Mouse (Mus musculus) brain, adult 2 months (tissue): ENCODE results near the gene Aoc2.
A peak's percentile ranks its signal among the peaks of the same experiment; 100 is the strongest.
"Not testable (repeated sequence)": the region's sequence is repeated elsewhere in the genome, so short reads cannot be mapped to it uniquely, and the experiment has no call there.

Experiments
- DNase-seq: peaks from one replicate; pipeline ENCODE4 v3.0.0; 2011; ENCODE audit warnings: low read depth, low spot score

The Aoc2 gene

DNA sequence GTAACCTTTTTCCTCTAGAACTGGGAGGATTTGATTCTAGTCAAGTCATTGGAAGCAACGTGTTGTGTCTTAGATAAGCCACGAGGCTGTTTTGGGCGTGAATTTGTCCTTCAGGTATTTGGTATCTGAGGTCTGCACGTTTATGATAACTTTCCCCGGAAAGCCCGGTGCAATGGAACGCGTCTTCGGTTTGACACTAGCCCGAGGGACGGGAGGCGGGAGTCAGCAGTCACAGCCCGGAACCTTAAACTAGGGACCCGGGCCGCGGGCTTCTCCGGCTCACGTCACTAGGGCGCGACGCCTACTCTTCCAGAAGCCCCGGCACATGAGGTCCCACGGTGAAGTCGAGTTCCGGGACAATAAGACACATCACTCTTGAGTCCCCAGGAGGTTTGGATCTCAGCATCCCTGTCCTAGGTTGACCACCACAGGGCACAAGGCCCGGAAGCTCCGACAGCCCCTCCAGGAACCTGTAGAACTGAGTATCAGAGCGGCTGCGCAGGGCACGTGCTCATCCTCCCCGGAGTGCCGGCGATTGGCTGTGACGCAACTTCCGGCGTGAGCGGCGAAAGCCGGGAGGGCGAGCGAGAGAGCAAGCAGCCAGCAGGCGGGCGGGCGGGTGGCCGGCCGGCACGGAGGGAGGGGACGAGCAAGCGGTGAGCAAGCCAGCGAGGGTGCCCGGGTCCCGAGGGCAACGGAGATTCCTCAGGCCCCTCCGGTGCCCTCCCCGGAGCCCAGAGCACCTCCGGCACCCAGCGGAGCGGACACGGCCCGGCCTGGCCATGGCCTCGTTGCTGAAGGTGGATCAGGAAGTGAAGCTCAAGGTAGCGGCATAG, 9.0 kb upstream of the Aoc2 start, which contains the start of gene Psme3:
Psme3 (plus strand) TSS at position 549 of the 836 bp plus-strand sequence.
- peak; percentile 97 for DNase-seq

DNA sequence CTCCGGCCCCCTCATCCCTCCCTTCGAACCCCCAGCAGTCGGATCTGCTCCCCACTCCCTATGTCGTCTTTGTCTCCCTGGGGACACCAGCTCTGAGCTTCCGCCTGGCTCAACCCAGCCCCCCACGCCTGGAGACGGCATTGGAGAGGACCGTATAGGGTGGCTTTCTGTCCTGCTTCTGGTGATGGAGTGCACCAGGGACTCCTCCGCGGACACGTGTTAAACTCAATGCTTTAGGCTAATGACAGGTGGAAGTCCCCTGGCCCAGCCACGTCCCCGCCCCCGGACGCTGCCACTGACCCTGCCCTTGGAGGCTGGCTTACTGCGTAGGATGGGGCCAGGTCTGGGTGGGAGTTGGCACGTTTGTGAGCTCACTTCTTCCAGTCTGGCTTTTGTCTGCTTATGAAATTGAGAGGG, 8.4 kb upstream of the Aoc2 start:
- DNase-seq, result no peak

DNA sequence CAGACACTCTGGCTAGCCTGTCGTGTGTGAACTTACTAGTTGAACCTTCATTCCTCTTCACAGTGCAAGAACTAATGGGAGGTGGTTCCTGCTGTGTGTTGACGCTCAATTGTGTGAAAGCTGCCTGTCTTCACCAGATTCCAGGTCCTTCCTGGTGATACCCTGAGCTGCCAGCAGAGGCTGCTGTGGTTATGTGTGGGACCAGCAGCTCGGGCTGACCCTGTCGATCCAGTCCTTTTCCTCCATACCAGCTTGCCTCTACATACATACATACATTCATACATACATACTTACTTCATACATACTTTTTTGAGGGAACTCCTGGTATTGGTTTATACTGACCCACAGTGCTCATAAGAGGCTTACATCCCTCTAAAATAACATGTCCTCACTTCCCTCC, 1.3 kb upstream of the Aoc2 start:
- DNase-seq, result peak; percentile 82

DNA sequence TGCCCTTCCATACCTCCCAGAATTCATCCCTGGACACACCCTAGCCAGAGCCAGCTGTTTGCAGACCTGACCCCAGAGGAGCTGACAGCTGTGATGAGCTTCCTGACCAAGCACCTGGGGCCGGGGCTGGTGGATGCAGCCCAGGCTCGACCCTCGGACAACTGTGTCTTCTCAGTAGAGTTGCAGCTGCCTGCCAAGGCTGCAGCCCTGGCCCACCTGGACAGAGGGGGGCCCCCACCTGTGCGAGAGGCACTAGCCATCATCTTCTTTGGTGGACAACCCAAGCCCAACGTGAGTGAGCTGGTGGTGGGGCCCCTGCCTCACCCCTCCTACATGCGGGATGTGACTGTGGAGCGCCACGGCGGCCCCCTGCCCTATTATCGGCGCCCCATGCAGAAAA, 338 bp downstream of the Aoc2 start:
- DNase-seq, result not testable (repeated sequence)

DNA sequence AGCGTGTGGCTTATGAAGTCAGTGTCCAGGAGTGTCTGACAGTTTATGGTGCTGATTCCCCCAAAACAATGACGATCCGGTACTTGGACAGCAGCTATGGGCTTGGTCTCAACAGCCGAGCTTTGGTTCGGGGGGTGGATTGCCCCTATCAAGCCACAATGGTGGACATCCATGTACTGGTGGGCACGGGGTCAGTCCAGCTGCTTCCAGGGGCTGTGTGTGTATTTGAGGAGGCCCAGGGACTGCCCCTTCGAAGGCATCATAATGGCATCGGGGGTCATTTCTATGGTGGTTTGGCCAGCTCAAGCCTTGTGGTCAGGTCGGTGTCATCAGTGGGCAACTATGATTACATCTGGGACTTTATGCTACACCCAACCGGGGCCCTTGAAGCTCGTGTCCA, 1.3 kb downstream of the Aoc2 start:
- DNase-seq, result no peak

DNA sequence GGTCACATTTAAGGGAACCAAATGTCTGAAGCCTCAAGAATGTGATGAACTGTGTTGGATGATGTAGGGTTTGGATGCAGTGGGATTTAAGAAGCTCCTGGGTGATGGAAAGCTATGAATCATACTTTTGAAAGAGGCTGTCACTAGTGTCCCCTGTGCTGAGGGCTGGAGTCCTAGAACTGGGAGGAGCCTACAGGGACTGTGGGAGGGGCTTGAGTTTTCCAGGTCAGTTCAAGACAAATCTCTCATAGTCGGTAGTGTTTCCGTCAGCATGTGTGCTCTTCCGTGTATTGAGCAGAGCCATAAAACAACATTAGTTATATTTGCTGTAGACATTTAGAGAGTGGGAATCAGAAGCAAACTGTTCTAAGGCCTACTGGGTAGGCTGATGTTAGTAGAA, 2.4 kb downstream of the Aoc2 start:
- DNase-seq, result no peak

DNA sequence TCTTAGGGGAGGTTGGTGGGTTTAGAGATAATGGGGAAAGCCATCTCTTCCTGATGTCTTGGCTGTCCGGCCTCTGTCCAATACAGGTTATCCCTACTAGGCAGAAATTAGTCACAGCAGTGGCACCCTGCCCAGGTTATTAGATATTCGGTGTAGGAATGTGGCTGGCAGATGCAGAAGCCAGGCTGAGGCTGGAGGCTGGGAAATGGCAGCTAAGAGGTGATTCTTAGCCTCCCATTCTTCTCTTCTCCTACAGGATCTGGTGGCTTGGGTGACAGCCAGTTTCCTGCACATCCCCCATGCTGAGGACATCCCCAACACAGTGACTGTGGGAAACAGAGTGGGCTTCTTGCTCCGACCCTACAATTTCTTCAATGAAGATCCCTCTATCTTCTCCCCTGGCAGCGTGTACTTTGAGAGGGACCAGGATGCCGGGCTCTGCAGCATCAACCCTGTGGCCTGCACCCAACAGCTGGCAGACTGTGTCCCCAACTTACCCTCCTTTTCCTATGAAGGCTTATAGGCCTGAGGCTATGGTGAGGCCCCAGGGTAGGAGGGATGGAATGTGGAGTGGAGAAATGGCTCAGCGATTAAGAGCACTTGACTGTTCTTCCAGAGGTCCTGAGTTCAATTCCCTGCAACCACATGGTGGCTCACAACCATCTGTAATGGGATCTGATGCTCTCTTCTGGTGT, 4.2 kb downstream of the Aoc2 start:
- DNase-seq, result peak; percentile 14

DNA sequence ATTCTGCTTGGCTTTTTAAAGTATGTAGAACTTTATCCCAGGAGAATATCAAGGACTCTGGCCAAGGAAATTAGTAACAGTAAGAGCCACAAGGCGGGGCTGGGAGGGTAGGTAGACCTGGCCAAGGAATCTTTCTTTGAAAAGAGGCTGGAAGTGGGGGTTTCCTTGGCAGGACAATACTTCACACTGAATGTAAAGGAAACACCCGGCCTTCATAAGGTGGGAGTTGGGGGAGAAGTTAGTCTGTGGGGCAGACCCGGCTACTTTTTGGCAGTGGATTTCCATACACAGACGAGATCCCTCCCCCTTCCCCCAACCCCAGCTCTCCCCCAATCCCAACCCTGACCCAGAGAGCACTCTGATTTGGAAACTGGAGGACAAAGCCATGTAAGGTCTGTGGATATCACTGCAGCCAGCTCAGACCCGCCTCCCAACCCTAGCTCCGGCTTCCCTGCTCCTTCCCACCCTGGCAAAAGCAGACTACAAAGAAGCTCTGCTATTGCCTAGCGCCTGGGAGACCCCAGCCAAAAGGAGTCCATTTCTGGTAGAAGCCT, 5.6 kb downstream of the Aoc2 start, which contains the start of gene Aoc3:
Aoc3 (plus strand) TSS at position 235 of the 554 bp plus-strand sequence.
- no peak for DNase-seq

DNA sequence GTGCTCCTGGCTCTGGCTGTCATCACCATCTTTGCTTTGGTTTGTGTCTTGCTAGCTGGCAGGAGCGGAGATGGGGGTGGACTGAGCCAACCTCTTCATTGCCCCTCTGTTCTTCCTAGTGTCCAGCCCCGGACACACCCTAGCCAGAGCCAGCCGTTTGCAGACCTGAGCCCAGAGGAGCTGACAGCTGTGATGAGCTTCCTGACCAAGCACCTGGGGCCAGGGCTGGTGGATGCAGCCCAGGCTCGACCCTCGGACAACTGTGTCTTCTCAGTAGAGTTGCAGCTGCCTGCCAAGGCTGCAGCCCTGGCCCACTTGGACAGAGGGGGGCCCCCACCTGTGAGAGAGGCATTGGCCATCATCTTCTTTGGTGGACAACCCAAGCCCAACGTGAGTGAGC, 6.1 kb downstream of the Aoc2 start:
- not testable (repeated sequence) for DNase-seq

DNA sequence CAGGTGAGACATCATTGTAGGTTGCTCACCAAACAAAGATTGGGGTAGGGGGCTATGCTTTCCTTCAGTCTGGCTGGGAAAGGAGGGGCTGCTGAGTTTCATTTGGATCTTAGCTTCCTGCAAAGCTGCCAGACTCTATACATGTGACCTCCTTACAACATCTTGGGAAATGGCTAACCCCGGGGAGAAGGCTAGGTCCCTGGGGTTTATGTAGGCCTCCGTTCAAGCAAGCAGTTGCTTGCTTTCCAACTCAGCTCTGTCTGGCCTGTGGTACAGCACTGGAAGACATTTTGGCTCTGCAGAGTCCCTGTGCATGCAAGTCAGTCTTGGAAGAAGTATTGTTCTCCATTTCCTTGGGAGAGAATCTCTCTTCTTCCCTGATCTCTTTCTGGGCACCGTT, 7.7 kb downstream of the Aoc2 start:
- DNase-seq, result no peak

DNA sequence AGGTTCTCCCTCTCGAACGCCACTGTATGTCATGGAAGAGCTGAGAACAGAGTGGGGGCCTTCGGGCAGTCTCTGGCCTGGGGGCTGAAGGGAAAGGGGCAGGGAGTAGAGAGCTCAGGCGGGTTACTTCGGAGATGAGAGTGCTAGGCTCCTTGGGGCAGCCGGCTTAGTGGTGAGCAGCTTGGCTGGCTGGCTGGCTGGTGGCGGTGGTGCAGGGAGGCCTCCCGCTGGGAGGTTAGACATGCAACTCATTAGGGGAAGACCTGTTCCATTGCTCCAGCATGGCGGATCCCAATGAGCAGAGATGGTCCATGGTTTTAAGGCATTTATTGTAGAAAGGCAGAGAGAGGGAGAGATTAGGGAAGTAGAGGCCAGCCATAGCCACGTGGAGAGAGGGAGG, 9.2 kb downstream of the Aoc2 start:
- DNase-seq, result no peak

DNA sequence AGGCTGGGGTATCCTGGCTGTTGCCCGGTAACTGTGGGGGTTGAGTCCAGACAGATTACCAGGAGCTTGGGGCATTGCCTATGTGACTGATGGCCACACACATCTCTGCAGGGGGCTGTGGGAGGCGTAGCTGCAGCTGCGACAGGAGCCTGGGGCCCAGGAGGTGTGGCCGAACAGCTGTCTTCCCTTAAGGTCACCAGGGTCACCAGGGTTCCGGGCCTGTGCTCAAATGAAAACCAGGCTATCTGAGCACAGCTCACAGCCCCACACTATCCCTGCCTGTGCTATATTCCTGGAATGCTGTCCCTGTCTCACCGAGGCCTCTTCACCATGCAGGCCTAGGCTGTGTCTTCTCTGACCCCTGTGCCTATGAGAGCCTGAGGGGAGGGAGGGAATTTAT, 9.7 kb downstream of the Aoc2 start:
- DNase-seq, result no peak

DNA sequence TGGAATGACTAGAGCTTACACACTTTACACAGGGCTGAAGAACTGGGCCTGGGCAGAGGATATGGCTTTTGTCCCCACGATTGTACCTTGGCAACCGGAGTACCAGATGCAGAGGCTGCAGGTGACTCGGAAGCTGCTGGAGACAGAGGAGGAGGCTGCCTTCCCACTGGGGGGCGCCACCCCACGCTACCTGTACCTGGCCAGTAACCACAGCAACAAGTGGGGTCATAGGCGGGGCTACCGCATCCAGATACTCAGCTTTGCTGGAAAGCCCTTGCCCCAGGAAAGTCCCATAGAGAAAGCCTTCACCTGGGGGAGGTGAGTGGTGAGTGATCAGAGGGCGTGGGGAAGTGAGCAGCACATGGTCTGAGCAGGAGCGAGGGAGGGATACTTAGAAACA, 10.8 kb downstream of the Aoc2 start:
- DNase-seq, result no peak

DNA sequence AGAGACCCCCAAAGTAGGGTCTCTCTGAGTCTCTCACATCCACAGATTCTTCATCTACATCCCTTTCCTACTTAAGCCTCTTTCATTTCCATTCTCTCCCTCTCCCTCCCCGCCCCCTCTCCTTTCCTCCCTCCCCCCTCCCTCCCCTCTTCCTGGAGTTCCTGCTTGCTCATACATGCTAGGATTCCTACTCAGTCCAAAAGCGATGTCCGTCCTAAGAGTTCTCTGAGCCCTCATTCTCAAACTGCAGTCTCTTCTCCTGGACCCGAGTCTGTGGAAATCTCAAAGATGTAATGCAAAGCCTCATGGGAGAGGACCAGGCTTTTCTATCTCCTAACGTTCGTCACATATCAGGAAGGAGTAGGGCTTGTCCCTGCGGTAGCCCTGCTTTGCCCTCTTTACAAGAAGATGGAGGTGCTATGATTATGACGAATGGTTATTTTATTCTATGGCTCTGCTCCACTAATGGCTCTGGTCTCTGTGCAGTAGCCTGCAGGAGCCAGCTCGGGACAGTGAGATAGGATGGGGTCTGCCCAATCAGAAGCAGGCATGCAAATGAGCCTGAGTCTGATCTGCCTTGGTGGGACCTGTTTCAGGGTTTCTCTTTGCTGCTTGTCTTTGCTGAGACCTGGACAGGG, 13.4 kb downstream of the Aoc2 start:
- peak; percentile 70 for DNase-seq

DNA sequence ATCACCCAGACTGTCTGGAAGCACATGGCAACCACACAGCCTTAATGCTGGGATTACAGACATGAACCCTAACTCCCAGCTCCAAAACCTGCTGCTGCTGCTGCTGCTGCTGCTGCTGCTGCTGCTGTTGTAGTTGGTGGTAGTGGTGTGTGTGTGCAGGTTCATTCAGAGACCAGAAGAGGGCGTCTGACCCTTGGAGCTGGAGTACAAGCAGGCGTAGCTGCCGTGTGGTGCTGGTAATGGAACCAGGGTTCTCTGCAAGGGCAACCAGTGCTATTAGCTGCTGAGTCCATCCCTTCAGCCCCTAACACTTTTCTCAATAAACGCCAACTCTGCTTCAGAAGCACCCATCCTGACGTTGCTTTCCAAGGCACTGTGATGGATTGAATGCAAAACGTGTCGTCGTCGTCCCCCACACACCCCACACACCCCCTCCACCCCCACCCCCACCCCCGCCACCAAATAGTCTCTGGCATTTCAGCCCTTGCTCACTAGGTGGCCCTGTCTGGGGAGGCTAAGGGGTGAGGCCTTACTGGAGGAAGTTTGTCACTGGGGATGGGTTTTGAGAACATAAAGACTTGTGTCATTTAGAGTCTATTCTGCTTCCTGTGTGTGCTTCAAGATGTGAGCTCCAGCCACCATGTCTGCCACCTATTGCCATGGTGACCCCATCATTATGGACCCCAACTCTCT, 22.4 kb downstream of the Aoc2 start:
- DNase-seq, result no peak

DNA sequence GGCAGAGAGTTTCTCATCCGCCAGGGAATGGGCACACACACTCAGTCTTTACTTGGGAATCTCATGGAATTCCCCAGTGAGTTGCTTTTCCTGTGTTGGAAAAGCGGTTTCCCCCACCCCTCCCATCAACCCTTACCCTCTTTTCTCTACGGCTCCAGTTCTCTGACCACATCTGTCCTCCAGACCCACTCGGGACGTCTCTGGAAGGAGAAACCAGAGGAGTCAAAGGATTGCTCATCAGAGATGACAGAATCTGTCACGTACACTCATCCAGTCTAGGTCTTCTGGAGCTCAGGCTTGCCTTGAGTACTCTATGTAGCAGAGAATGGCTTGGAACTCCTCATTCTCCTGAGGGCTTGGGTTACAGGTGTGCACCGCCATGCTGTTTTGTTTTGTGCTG, 23.9 kb downstream of the Aoc2 start:
- no peak for DNase-seq

DNA sequence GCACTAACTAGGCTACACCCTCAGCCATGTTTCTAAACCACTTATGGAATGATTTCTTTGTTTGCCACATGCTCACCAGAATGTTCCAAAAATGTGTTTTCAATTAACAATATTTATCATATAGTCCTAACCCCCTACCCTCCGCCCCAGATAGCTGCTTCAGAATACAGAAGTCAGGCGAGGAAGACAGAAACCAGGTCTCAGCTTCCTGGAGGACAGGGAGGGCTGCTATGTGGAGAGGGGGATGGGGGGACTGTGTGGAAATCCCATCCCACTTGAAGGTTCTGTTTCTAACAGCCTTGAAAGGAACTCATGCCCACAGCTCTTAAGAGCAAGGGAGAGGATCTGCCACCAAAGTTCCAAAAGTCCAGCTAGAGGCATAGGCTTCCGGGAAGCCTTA, 24.4 kb downstream of the Aoc2 start:
- no peak for DNase-seq

DNA sequence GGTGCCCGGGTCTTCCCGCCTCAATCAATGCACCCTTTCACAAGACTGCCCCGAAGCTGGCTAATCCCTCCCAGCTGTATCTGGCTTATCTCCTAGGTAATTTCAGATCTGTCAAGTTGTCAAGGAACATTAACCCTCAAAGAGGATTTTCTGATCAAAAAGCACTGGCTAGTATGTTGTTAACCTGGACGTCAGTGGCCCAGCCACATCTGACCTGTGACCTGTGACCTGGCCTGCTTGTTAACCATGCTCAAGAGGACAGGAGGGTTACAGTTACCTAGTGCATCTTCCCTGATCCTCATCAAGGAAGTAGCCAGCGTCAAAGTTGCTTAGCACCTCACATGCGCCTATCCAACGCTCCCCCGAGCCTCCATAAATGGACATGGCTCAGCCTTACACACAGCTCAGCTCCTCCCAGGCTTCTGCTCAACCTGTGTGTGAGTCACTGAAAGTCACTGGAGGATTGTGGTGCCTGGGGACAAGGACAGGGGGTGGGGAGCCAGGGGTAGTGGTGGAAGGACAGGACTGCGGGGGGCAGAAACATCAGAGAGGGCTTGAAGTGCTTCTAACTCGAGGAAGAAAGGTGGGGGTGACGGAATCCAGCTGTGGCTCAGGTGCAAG, 26.3 kb downstream of the Aoc2 start:
- DNase-seq, result no peak

DNA sequence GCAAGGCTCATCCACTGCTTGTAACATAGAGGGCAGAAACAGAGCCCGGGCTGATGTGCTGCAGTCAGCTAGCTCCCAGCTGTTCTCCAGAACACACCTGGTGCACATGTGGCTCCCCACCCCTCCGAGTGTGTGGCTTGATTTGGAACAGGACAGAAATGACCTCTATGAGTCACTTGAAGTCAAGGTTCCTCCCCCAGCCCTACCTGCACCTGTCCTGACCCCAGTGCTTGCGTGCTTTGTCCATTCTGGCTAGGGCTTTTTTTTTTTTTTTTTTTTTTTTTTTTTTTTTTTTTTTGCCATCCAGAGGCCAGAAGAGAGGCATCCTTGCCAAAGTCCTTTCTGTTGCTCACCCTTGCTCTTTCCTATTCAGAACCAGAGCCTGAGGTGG, 26.9 kb downstream of the Aoc2 start:
- DNase-seq, result no peak

DNA sequence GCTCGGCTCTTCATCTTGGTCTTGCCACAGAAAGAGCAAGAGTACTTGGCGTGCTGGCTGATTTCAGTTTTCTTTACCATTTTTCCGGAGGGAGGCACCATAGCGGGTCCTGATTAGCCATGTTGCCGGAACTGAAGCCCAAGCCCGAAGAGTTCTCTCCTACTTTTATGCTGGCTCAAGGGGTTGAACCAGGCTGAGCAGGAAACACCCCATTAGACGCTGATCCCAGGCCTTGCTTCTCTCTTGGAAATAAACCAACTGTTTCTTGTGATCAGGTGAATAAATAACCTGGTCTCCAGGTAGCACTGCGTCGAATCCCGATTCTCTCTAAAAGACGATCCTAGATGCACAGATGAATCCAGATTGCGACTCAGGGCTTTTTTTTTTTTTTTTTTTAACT, 28.6 kb downstream of the Aoc2 start:
- no peak for DNase-seq

DNA sequence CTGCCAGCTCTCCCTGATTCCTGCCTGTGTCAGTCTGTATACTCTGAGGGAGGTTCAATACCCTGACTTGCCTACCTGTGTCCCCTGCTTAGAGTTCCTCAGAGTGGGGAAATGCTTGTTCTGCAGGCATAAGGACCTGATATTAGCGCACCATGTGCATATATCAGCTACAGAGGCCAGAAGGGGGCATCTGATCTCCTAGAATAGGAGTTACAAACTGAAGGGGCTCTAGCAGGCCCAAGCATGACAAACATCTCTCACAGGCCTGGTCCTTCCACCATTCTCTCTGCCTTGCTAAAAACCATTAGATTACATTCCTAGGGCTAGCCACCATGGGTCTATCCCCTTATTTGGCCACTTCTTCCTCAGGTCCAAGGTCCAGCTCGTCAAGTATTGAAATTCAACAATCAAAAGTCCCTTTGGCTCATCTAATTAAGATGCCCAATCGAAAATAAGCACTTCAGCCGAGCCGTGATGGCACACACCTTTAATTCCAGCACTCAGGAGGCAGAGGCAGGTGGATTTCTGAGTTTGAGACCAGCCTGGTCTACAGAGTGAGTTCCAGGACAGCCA, 29.7 kb downstream of the Aoc2 start:
- DNase-seq, result no peak
